ENCODE assay signal across 10 mouse cellular contexts in the genomic region with DNA sequence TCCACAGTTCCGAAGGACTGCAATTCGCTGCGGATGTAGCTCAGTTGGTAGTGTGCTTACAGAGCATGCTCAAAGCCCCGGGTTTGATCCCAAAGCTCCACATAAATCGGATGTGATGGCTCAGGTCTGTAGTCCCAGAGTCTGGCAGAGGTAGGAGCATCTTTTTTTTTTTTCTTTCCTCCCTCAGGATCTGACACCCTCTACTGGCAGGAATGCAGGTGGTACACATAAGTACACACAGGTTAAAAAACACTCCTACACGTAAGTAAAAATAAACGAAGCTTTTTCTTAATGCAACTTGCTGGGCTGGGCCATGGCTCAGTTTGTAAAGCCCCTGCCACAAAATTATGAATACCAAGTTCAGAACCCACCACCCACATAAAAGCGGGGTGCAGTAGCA. TPM values are rescaled to one million over a fixed set of nuclear protein-coding genes. Genes with fewer than 3 reads are reported as not detected.
DNase-seq lines count a peak whose midpoint lies in the region; ATAC-seq and TF ChIP-seq lines count a peak whose summit lies in the region.
"Had no signal": no experiment of that assay in that cellular context is flagged by ENCODE, and none has a peak within 500 bp of the region (broad histone marks: within the 10 kb centered on the region; RNA-seq: fewer than 3 reads in every experiment).

No protein-coding gene starts in this region.

- H3K4me2 ChIP-seq in lung, embryonic 14.5 days: no peak overlapping the region
- H3K4me2 ChIP-seq: hindbrain, embryonic 12.5 days had no signal

- H3K4me3 ChIP-seq in lung, embryonic 14.5 days (ENCODE audit: low read depth, low read length): no peak overlapping the region
- H3K4me3 ChIP-seq: hindbrain, embryonic 12.5 days had no signal

- H3K36me3 ChIP-seq in lung, embryonic 14.5 days (ENCODE audit: insufficient read depth): no peaks in the 10 kb centered on the region
- H3K36me3 ChIP-seq: hindbrain, embryonic 12.5 days had no signal

- DNase-seq in gastrocnemius, adult 18-20 months (ENCODE audit: low spot score): peak; percentile 15
- DNase-seq in gastrocnemius, postnatal 25 days: no peak
- peak; percentile 44 for DNase-seq in lung, embryonic 14.5 days
- no peak for DNase-seq in lung, postnatal 25 days (ENCODE audit: low spot score)
- DNase-seq in R1 (ENCODE audit: low read depth, low spot score): peak; percentile 78
- peak; percentile 50 to 69 for DNase-seq in kidney, postnatal 4 days
- no peak for DNase-seq in left cerebral cortex, postnatal 10 days (ENCODE audit: extremely low spot score in 1 of 2, low spot score in 2 of 2)
- no peak for DNase-seq in spleen, postnatal 4 days (ENCODE audit: low spot score in 2 of 2)
- DNase-seq: cerebellum, adult 11 months had no signal

- peak; percentile 60 for TF ChIP-seq CTCF in lung, embryonic 14.5 days (IDR thresholded peaks at IDR 0.05; ENCODE audit: low read depth)

- H3K4me1 ChIP-seq in lung, embryonic 14.5 days (ENCODE audit: insufficient read depth): no peaks in the 10 kb centered on the region
- H3K4me1 ChIP-seq: hindbrain, embryonic 12.5 days had no signal

- H3K9ac ChIP-seq in lung, embryonic 14.5 days: no peak overlapping the region
- H3K9ac ChIP-seq: hindbrain, embryonic 12.5 days had no signal

- H3K9me3 ChIP-seq in lung, embryonic 14.5 days (ENCODE audit: low read depth, low read length): no peaks in the 10 kb centered on the region
- H3K9me3 ChIP-seq: hindbrain, embryonic 12.5 days had no signal

- H3K27ac ChIP-seq in lung, embryonic 14.5 days (ENCODE audit: low read depth): no peak overlapping the region
- H3K27ac ChIP-seq: hindbrain, embryonic 12.5 days had no signal

- WGBS in lung, embryonic 14.5 days: 48% methylated on average over 8 of the region's 8 CpGs

- no peaks in the 10 kb centered on the region for H3K27me3 ChIP-seq in lung, embryonic 14.5 days (ENCODE audit: insufficient read depth, low read length)
- H3K27me3 ChIP-seq: hindbrain, embryonic 12.5 days had no signal

- no peak for ATAC-seq in lung, embryonic 14.5 days (ENCODE audit: insufficient read depth)

- intact Hi-C loops in left cerebral cortex, postnatal 10 days (cut with DNase I): no loop called here

RNA-seq across cellular contexts. Expression of gene Sh3bp5, which starts 28.3 kb away (rescaled TPM):
- 10 to 100 TPM; 53.6 to 65.7 TPM for total RNA-seq in gastrocnemius, adult 18-20 months (2021)
- 10 to 100 TPM; 33.9 to 46.8 TPM for total RNA-seq in gastrocnemius, postnatal 25 days (2021)
- polyA plus RNA-seq in lung, embryonic 14.5 days (2014; fragmentation: Nextera tagmentation; extraction: Ambion mirVana): 12.8 and 14.8 TPM in 2 replicates
- 10 to 100 TPM; 76.4 to 80.0 TPM for total RNA-seq in left cerebral cortex, postnatal 10 days (2021)

RNA-seq across cellular contexts. Expression of gene Eaf1, which starts 30.0 kb away (rescaled TPM):
- 10 to 100 TPM; 10.3 to 13.1 TPM for total RNA-seq in gastrocnemius, adult 18-20 months (2021)
- 1 to 10 TPM; 8.5 to 8.6 TPM for total RNA-seq in gastrocnemius, postnatal 25 days (2021)
- 27.1 and 27.5 TPM in 2 replicates for polyA plus RNA-seq in lung, embryonic 14.5 days (2014; fragmentation: Nextera tagmentation; extraction: Ambion mirVana)
- total RNA-seq in left cerebral cortex, postnatal 10 days (2021): 10 to 100 TPM; 13.1 to 14.2 TPM

RNA-seq across cellular contexts. Expression of gene Mettl6, which starts 30.7 kb away (rescaled TPM):
- 1 to 10 TPM; 7.3 to 8.2 TPM for total RNA-seq in gastrocnemius, adult 18-20 months (2021)
- 1 to 10 TPM; 6.9 to 9.8 TPM for total RNA-seq in gastrocnemius, postnatal 25 days (2021)
- polyA plus RNA-seq in lung, embryonic 14.5 days (2014; fragmentation: Nextera tagmentation; extraction: Ambion mirVana): 52.9 and 57.3 TPM in 2 replicates
- 10 to 100 TPM; 26.5 to 27.3 TPM for total RNA-seq in left cerebral cortex, postnatal 10 days (2021)

Comparison
In these comparisons a context has a peak if more than half of its experiments do, and no peak if none do; other contexts are left out.
1. DNase-seq: peak in gastrocnemius, adult 18-20 months (single experiment), lung, embryonic 14.5 days (single experiment), R1 (single experiment) and kidney, postnatal 4 days (2 of 2); none in gastrocnemius, postnatal 25 days (single experiment), lung, postnatal 25 days (single experiment), left cerebral cortex, postnatal 10 days (0 of 2) and spleen, postnatal 4 days (0 of 2).